Mouse (Mus musculus): Measurements from ENCODE around the gene Tax1bp3.

Gene Tax1bp3

DNA sequence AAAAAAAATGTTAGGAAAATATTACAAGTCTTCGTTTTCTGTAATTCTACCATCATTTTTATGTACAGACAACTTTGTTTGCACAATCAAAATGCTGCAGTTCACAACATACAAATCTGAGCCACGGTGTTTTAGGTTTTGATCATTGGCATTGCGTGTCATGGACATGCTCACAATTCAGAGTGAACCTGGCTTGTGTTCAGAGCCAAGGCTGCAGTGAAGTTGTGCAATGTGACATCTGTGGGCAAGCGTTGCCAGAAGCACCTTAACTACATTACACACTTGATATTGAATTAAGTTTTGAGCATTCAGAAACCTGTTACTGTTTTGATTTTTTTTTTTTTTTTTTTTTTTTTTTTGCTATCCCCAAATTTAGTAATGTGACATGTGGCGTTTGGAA, 53.2 kb downstream of the Tax1bp3 start:
- DNase-seq (ENCODE audit: low spot score), result no peak

DNA sequence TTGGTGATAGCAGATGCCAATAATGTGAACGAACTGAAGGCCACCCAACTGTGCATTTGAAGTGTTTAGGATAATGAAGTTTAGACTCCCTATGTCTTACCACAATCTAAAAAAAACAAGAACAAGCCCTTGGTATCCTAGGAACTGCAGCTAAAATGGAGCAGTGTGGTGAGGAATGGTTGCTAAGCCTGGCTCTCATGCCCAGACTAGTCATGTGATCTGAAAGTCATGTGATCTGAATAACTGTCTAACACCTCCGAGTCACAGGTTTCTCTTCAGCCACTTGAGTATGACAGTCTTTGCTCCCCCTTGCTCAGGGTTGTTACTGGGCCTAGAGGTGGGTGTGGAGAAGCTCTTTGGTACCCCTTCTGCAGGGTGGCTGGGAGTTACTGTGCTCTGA, 55.6 kb downstream of the Tax1bp3 start:
- DNase-seq (ENCODE audit: low spot score), result no peak

All from ovary, postnatal 14 days (tissue).